Mouse (Mus musculus) monocyte, adult 59 days (primary cell): ENCODE results near the gene Sva. TPM values are rescaled to one million over a fixed set of nuclear protein-coding genes. Genes with fewer than 3 reads are reported as not detected.

ENCODE experiments used
- total RNA-seq, 2 experiments: library from RNA; stranded (reverse); gene quantifications; one replicate each; pipeline ENCODE4 v1.2.4; 2023

Sva gene
- not detected for total RNA-seq

DNA sequence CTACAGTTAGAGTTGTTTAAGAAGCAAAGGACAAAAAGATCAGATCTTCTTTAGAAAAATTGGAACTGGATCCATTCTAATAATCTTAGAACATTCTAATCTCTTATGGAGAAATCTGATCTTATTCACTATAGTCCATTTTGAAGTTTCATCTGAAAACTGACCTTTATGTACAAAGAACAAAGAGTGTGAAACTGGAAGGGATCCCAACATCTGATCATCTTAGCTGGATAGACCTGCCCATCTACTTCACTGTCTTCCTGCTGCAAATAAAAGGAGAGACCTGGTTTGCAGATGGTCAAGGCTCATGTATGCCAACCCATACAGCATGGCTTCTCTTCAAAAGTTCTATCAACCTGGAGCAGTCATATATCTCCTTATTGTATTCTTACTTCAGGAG is at the start of gene Sva:
Gene Sva (plus strand): TSS at position 301 of the 400 bp plus-strand sequence.

Other genes with a start within 250 kb of the Sva start
- not detected for gene Pip, start 190.9 kb upstream of the Sva start, total RNA-seq
- not detected for gene Sval2, start 185.4 kb upstream of the Sva start, total RNA-seq
- not detected for gene Sval1, start 86.8 kb upstream of the Sva start, total RNA-seq
- not detected for gene Sval3, start 70.3 kb upstream of the Sva start, total RNA-seq
- gene Tas2r139, start 102.5 kb downstream of the Sva start, total RNA-seq = not detected
- not detected for gene Tas2r144, start 176.9 kb downstream of the Sva start, total RNA-seq
- gene Gstk1, start 207.5 kb downstream of the Sva start, total RNA-seq = 10 to 100 TPM; 13.0 to 15.5 TPM
- gene Tmem139, start 223.6 kb downstream of the Sva start, total RNA-seq = not detected
- 100 to 1,000 TPM in 1 of 2 experiments, 10 to 100 TPM in 1; 95.1 to 103 TPM for gene Casp2, start 226.6 kb downstream of the Sva start, total RNA-seq
- gene Clcn1, start 248.3 kb downstream of the Sva start, total RNA-seq = under 1 TPM; 0.39 to 0.86 TPM